Mouse (Mus musculus): ENCODE data around the gene Fmo1. TPM values are rescaled to one million over a fixed set of nuclear protein-coding genes. Genes with fewer than 3 reads are reported as not detected.

The Fmo1 gene
- polyA plus RNA-seq, 1 experiment from 2014 or later: 10.6 TPM

Other genes with a start within 250 kb of the Fmo1 start
- not detected in 2 replicates for gene Myoc, start 227.5 kb downstream of the Fmo1 start, polyA plus RNA-seq (2015; fragmentation: Nextera tagmentation; extraction: Ambion mirVana)
- not detected in 2 replicates for gene Myocos, start 208.4 kb downstream of the Fmo1 start, polyA plus RNA-seq (2015; fragmentation: Nextera tagmentation; extraction: Ambion mirVana)
- 174 and 175 TPM in 2 replicates for gene Prrc2c, start 126.1 kb downstream of the Fmo1 start, polyA plus RNA-seq (2015; fragmentation: Nextera tagmentation; extraction: Ambion mirVana)
- gene Fmo4, start 52.6 kb downstream of the Fmo1 start, polyA plus RNA-seq (2015; fragmentation: Nextera tagmentation; extraction: Ambion mirVana): 0.31 TPM in 1 of 2 replicates, not detected in the other
- 0.09 TPM in 1 of 2 replicates, not detected in the other for gene Fmo2, start 32.1 kb upstream of the Fmo1 start, polyA plus RNA-seq (2015; fragmentation: Nextera tagmentation; extraction: Ambion mirVana)
- gene Fmo6, start 70.9 kb upstream of the Fmo1 start, polyA plus RNA-seq (2015; fragmentation: Nextera tagmentation; extraction: Ambion mirVana): not detected in 2 replicates
- not detected in 2 replicates for gene Fmo3, start 117.9 kb upstream of the Fmo1 start, polyA plus RNA-seq (2015; fragmentation: Nextera tagmentation; extraction: Ambion mirVana)
- gene Mroh9, start 219.1 kb upstream of the Fmo1 start, polyA plus RNA-seq (2015; fragmentation: Nextera tagmentation; extraction: Ambion mirVana): not detected in 2 replicates